Mouse (Mus musculus) forelimb bud, embryonic 11.5 days (tissue): ENCODE results near the gene Cd300lf.

ENCODE experiments used
- DNase-seq: peaks from one replicate; pipeline ENCODE4 v3.0.0-alpha.2; 2012; ENCODE audit warnings: low read depth, low spot score

Gene Cd300lf

DNA sequence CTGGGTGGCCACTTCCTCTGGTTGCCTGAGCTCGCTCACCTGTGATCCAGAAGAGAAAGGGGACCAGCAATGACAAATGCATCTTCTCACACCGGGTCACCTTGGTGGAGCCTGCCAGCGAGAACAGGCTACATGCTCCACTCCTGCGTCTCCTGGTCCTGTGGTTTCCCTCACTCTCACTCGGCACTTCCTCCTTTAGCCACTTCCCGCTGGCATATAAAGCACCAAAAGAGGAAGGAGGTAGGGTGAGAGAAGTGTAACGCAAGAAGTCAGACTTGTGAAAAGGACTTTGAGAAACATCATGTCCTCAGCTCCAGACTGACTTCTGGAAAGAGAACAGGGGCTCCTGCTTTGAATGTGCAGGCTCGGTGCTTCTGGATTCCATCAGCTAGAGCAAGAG lies at the start of gene Cd300lf:
Cd300lf (minus strand) TSS at position 193 of the 400 bp plus-strand sequence.
- DNase-seq: no peak

GRCm38 (mm10) chr11:115181913-115182638 lies 48.3 kb upstream of the Cd300lf start:
- peak; percentile 72 for DNase-seq

GRCm38 (mm10) chr11:115179881-115180280 lies 46.1 kb upstream of the Cd300lf start:
- no peak for DNase-seq

GRCm38 (mm10) chr11:115179191-115179590 lies 45.4 kb upstream of the Cd300lf start:
- DNase-seq: no peak

DNA sequence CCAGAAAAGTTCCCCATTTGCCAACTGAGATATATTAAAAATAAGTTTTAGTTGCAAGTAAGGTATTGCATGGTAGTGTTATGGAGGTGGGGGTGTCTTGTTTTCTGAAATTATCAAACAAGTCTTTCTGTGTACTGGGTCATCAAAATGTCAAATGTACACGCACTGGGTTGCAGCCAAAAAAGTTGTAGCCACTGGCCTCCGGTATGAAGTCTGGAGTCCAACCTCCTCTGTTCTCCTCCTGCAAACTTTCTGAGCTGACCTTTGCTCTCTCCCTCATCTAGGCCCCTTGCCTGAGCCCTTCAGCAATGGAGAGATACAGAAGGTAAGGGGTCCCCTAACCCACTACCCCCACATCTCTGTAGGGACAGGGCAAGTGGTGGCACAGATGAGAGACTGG lies 45.0 kb upstream of the Cd300lf start:
- no peak for DNase-seq

GRCm38 (mm10) chr11:115177559-115178195 lies 43.9 kb upstream of the Cd300lf start:
- no peak for DNase-seq

- no peak for DNase-seq
Observed at GRCm38 (mm10) chr11:115176399-115177190, 42.8 kb upstream of the Cd300lf start.

DNA sequence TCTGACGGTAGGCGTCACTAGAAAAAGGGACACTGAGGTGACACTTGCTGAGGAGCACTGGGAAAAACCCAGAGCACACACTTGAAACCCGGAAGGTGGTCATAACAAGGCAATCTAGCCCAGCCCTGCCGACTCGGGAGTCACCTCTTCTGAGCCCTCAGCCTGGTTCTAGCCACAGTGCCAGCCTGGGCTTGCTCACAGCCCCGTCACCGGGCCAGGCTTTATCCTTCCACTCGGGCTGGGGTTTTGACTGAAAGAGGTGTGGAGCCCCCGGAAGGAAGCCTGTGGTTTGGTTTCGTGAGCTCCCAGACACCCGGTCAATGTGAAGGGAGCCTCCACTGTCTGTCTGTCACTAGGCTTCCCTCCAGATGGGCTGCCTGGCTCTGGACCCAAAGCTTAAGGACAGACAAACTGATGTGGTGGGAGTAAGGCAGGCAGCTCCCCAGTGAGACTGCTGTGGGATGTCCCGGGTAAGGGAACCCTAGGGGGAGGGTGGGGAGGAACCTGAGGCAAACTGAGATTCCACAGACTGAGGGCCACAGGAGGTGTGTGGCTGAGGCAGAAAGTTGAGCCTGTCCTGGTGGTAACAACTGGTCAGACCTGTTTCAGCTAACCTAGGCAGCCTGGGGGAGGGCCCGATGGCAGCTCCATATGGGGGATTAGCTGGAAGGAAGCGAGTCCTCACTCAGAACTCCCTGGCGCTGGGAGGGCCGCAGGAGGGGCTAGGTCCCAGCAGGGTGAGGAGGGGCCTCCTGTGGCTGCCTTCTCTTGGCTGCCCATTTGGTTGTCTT lies 40.0 kb upstream of the Cd300lf start:
- DNase-seq: no peak

- DNase-seq: no peak
Observed at GRCm38 (mm10) chr11:115172825-115173287, 39.1 kb upstream of the Cd300lf start.

DNA sequence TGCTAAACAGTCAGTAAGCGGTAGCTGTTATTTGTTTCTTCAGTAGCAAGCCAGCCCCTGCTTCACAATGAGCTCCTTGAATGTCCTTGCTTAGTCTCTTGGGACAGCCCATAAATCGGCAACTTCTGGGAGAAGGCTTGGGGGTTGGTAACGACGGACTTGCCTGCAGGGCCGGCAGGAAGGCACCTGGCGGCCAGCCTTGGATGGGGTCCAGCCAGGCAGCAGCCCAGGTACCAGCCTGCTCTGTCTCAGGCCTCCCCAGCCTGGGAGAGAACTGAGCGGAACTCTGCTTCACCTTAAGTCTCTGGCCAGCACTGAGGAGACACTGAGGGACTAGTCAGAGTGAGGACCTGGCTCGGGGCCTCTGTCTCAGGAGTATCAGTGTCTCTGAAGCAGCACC lies 37.3 kb upstream of the Cd300lf start:
- DNase-seq: no peak

DNA sequence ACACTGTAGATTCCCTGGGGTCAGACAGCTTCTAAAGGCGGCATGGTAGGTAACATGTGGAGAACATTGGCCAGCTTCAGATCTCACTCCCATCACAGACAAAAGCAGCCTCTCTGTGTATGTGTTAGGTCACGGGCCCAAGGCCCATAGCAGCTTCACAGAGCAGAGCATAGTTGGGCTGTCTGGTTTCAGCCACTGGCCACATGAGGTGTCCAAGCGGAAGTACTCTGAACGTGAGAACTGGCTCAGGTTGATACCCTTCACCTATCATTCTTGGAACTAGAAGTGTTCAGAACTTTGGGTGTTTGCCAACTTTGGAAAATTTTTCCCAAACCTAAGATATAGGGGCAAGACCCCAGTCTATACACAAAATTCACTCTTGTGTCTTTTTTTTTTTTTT lies 35.6 kb upstream of the Cd300lf start:
- no peak for DNase-seq

- DNase-seq: no peak
Observed at GRCm38 (mm10) chr11:115167631-115168249, 33.9 kb upstream of the Cd300lf start.

GRCm38 (mm10) chr11:115166776-115167175 lies 33.0 kb upstream of the Cd300lf start:
- DNase-seq: no peak

DNA sequence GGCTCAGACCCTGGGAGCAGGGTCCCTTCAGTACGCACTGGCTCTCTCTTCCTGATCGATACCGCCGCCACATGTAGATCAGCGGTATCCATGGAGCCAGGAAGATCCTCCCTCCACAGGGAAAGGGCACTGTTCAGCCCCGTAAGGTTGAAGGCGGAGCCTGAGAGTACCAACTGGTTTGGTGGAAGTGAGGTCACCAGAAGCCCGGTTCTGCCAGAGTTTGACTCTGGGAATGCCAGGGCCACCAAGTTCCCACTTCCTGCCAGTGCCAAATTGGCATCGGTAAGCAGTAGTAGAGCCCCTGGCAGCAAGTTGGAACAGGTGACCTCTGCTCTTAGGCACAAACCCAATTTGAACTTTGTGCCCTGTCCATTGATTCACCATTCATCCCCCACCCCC lies 31.2 kb upstream of the Cd300lf start:
- no peak for DNase-seq

DNA sequence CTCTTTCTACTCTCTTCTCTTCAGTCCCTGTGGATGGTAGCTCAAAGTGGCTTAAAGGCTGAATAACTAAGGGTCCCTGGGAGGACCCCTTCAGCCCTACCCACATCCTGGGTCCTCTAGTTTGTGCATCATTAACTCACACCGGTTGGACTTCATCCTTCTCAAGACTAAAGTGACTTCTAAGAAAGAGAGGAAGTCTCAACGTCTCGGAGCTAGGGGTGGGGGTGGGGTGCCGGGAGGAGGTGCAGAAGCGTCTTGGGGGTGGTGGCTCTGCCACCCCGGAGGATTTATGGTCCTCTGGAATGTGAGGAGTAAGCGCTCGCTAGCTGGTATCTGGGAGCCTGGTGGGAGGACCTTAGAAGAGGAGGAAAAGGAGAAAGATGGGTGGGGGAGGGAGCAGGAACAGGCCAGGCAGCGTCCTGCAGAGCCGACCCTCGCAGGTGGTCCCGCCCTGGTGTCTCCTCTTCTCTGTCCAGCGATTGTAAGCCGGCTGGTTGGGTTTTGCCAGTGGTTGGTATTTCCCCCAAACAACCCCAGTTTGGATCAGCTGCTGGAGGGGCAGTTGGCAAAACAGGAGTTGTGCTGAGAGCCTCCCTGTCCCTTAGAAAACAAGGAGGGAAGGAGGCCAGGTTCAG lies 30.7 kb upstream of the Cd300lf start:
- DNase-seq: no peak

- peak; percentile 37 for DNase-seq
Observed at GRCm38 (mm10) chr11:115163568-115164150, 29.9 kb upstream of the Cd300lf start.

GRCm38 (mm10) chr11:115162832-115163480 lies 29.2 kb upstream of the Cd300lf start, which contains the start of gene Slc9a3r1:
Gene Slc9a3r1 (plus strand): TSS chr11:115163341.
- peak; percentile 95 for DNase-seq

GRCm38 (mm10) chr11:115162205-115162601 lies 28.4 kb upstream of the Cd300lf start:
- DNase-seq: no peak

DNA sequence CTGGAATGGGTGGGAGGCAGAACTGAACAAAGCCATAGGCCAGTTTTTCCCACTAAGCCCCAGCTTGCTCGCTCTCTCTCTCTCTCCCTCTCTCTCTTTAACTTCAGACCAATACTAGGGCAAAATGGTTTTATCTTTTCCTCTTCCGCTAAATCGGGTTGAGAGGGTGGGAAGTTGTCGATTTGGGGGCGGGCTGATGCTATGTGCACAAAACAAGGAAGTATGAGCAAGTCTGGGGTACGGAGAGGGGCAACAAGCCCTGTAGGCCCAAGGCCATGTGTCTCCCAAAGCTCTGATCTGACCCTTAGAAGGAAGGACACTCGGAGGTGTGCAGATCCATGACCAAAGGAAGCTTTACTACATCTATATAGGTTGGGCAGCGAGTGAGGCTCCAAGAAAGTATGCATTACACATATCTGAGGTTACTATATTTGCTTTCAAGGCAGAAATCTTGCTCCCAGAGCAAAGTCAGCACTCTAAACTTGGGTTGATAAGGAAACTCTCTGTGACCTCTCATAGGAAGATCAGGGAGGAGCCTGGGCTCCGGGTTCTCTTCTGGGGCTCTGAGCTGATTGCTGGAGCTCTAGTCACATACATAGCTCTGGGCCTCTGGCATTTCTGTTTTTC lies 27.9 kb upstream of the Cd300lf start:
- no peak for DNase-seq
